Mouse (Mus musculus) intestine, embryonic 16.5 days (tissue): ENCODE data around the gene Otogl. TPM values are rescaled to one million over a fixed set of nuclear protein-coding genes. Genes with fewer than 3 reads are reported as not detected.

Experiments used
- ATAC-seq: fragments of 200-750 bp; cut with Nextera tagmentation; 2 replicates; pipeline ENCODE4 v1.8.0; 2017; ENCODE audit warnings: moderate TSS enrichment, moderate library complexity
- H3K27ac ChIP-seq: fragments of 300-500 bp; sonication (generic); 2 replicates; pipeline ENCODE4 v1.5.1; 2014; ENCODE audit warnings: mild to moderate bottlenecking, low read length
- H3K27me3 ChIP-seq: fragments of 300-500 bp; sonication (generic); replicated peaks from 2 replicates; pipeline ENCODE4 v1.6.1; 2014; ENCODE audit warnings: low read length, control low read depth, mixed read lengths; ENCODE audit not compliant: control insufficient read depth, insufficient read depth
- H3K36me3 ChIP-seq: fragments of 300-500 bp; sonication (generic); 2 replicates; pipeline ENCODE4 v1.6.1; 2014; ENCODE audit warnings: low read length, control low read depth; ENCODE audit not compliant: control insufficient read depth, insufficient read depth
- H3K4me1 ChIP-seq: fragments of 300-500 bp; sonication (generic); 2 replicates; pipeline ENCODE4 v1.6.1; 2014; ENCODE audit warnings: low read length, control low read depth, mixed read lengths; ENCODE audit not compliant: control insufficient read depth, insufficient read depth
- H3K4me2 ChIP-seq: fragments of 300-500 bp; sonication (generic); 2 replicates; pipeline ENCODE4 v1.6.1; 2014; ENCODE audit warnings: low read depth, low read length, control low read depth
- H3K4me3 ChIP-seq: fragments of 300-500 bp; sonication (generic); 2 replicates; pipeline ENCODE4 v1.5.1; 2014; ENCODE audit warnings: mild to moderate bottlenecking, low read length
- H3K9ac ChIP-seq: fragments of 300-500 bp; sonication (generic); 2 replicates; pipeline ENCODE4 v1.6.1; 2014; ENCODE audit warnings: low read depth, low read length
- H3K9me3 ChIP-seq: fragments of 300-500 bp; sonication (generic); 2 replicates; pipeline ENCODE4 v1.6.1; 2016; ENCODE audit warnings: low read length, control low read depth; ENCODE audit not compliant: control insufficient read depth
- WGBS: fragments of 180-500 bp; shearing (Covaris S2); extraction: QIAGEN DNeasy Blood & Tissue Kit; methylation state at CpG from one replicate; pipeline ENCODE4 v1.1.7; 2014; 5-methylcytosine and 5-hydroxymethylcytosine counted together
- polyA plus RNA-seq: library from polyadenylated mRNA; unstranded; fragments of >200 nt; fragmentation: Nextera tagmentation; extraction: Ambion mirVana; gene quantifications from 2 replicates; pipeline ENCODE4 v1.2.1, GENCODE M21; 2015

Otogl gene
- polyA plus RNA-seq = 0.02 TPM in 2 replicates

DNA sequence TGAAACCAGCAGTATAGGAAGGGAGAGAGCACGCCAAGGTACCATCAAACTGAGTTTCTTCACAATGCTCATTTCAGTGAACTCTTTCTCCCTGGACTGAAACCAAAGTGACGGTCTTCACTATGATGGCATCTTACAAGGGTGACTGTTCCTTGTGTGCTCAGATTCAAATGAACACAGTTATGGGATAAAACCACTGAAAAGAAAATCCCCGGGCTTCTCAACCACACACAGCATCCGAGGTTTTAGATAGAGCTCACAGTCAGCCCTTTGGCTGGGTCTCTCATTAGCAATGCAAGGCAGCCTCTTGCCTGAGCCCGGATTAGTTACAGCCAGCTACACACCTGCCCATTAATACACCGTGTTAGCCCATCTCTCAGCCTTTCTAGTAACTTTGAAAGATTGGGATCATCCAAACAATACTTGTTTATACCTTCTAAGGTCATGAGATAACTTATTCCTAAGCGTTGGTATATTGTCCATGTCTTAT is at the start of gene Otogl:
Gene Otogl, minus strand, starts transcription at position 51 of the 490 bp plus-strand sequence.
- no peak for ATAC-seq
- no peak within 1 kb of the TSS for H3K27ac ChIP-seq
- 62% methylated on average over 7 of the region's 7 CpGs for WGBS

DNA sequence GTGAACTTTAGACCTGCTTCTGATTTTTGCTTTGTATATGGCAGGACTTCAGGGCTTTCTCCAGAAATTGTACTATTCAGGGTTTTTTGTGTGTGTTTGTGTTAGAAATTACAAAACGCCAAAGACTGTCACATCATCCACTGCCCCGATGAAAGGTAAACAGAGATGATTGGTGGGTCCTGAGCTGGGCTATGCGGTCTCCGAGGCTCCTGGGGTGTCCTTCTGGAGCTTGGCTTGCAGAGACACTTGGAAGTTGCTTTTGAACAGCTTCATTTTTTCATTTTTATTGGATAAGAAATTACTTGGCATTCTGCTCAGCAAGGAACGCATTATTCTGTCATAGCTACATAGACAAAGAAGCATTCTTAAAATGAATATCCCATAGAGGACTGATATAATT is 44.7 kb upstream of the Otogl start:
- H3K27me3 ChIP-seq = no peaks in the 10 kb centered on the region
- no peak overlapping the region for H3K9ac ChIP-seq
- no peak overlapping the region for H3K4me3 ChIP-seq
- H3K4me2 ChIP-seq = no peak overlapping the region
- 58% methylated on average over 5 of the region's 5 CpGs for WGBS
- no peak for ATAC-seq
- H3K9me3 ChIP-seq = no peaks in the 10 kb centered on the region
- no peaks in the 10 kb centered on the region for H3K4me1 ChIP-seq
- no peak overlapping the region for H3K27ac ChIP-seq
- H3K36me3 ChIP-seq = no peaks in the 10 kb centered on the region

More for the DNA sequence above, at the start of gene Otogl:
- no peaks in the 10 kb centered on the region for H3K27me3 ChIP-seq
- no peaks in the 10 kb centered on the region for H3K36me3 ChIP-seq
- H3K9ac ChIP-seq = no peak within 1 kb of the TSS
- H3K4me2 ChIP-seq = no peak within 1 kb of the TSS
- no peaks in the 10 kb centered on the region for H3K9me3 ChIP-seq
- no peaks in the 10 kb centered on the region for H3K4me1 ChIP-seq
- H3K4me3 ChIP-seq = no peak within 1 kb of the TSS

DNA sequence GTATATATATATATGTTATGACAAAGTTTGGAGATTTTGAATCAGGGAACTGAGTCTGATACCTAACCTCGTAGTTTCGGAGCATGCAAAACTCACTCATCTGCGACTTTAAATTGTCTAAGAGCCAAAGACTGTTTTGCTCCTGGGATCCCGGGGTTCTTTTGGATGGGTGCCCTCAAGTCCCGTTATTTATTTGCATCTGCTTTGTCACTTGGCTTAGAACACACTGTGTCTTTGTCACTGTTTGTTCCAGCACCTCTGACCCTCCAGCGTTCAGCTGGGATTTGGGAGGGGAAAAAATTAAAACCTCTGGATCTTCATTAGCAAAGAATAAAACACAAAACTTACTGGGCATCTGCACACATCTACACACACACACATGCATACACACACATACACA is 42.5 kb upstream of the Otogl start:
- H3K9ac ChIP-seq = no peak overlapping the region
- H3K27me3 ChIP-seq = no peaks in the 10 kb centered on the region
- H3K4me1 ChIP-seq = no peaks in the 10 kb centered on the region
- H3K36me3 ChIP-seq = no peaks in the 10 kb centered on the region
- no peak overlapping the region for H3K4me3 ChIP-seq
- WGBS = 64% methylated on average over 6 of the region's 6 CpGs
- ATAC-seq = no peak
- H3K27ac ChIP-seq = no peak overlapping the region
- H3K4me2 ChIP-seq = no peak overlapping the region
- no peaks in the 10 kb centered on the region for H3K9me3 ChIP-seq

DNA sequence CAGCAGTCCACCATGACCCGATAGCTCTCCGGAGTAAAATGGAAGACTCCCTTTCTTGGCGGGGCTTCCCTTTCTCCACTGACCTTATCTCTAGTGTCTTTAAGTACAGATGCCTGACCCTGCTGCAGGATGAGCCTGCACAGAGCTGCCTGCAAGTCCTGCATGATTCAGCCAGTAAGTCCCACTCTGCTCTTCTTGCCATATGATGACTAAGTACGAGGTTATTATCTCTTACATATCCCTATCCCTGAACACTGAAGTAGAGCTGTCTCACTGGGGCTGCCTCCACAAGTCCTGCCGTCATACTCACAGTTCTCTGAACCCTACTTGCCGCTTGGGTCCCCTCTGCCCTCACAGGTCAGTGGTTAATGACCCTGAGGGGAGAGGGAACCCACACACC is 39.7 kb upstream of the Otogl start:
- ATAC-seq = no peak
- Histone ChIP-seq H3K4me1 (no peaks in the 10 kb centered on the region), H3K27me3 (no peaks in the 10 kb centered on the region), H3K9ac (no peak overlapping the region), H3K27ac (no peak overlapping the region), H3K4me3 (no peak overlapping the region), H3K36me3 (no peaks in the 10 kb centered on the region), H3K9me3 (no peaks in the 10 kb centered on the region), H3K4me2 (no peak overlapping the region)
- 88% methylated on average over 6 of the region's 6 CpGs for WGBS

DNA sequence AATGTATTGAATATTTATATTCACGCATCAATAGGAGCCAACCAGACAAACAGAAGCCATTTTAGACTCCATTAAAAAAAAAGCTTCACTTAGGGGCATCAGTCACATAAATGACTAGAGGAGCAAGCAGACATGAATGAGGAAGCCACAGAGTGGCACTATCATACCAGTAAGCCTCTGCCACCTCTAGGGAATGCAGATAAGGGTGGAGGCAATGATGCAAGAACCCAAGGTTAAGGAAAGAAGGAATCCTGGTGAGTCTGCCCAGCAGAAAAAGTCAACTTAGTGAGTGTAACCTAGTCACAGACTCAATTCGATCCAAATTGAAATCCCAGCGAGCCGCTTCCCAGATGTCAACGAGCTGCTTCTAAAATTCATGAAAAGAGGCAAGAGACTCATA is 38.0 kb upstream of the Otogl start:
- Histone ChIP-seq H3K4me1 (no peaks in the 10 kb centered on the region), H3K36me3 (no peaks in the 10 kb centered on the region), H3K27ac (no peak overlapping the region), H3K27me3 (no peaks in the 10 kb centered on the region), H3K9ac (no peak overlapping the region), H3K4me3 (no peak overlapping the region), H3K9me3 (no peaks in the 10 kb centered on the region), H3K4me2 (no peak overlapping the region)
- ATAC-seq = 0 out of 2 replicates have a peak, but pooled peaks have one; percentile 33
- WGBS = 92% methylated on average over 5 of the region's 5 CpGs

DNA sequence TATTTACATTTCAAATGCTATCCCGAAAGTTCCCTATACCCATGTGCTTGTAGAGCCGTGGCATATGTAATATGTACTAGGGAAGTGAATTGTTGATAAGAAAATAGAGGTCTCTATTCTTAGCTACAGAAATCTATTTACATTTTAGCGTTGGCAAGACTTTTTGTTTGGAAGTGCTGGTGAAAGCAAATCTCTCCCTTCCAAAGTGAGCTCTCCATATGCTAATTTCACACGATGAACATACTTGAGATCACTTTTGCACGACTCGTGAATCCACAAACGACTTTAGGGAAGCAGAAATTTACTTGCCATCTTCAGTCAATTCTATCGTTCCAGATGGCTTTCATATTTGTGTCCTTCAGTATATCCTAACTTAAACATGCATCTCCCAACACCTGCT is 36.7 kb upstream of the Otogl start:
- H3K4me2 ChIP-seq = no peak overlapping the region
- no peaks in the 10 kb centered on the region for H3K36me3 ChIP-seq
- no peak for ATAC-seq
- H3K4me1 ChIP-seq = no peaks in the 10 kb centered on the region
- H3K27ac ChIP-seq = no peak overlapping the region
- 65% methylated on average over 8 of the region's 8 CpGs for WGBS
- no peaks in the 10 kb centered on the region for H3K27me3 ChIP-seq
- H3K9me3 ChIP-seq = no peaks in the 10 kb centered on the region
- no peak overlapping the region for H3K4me3 ChIP-seq
- H3K9ac ChIP-seq = no peak overlapping the region

DNA sequence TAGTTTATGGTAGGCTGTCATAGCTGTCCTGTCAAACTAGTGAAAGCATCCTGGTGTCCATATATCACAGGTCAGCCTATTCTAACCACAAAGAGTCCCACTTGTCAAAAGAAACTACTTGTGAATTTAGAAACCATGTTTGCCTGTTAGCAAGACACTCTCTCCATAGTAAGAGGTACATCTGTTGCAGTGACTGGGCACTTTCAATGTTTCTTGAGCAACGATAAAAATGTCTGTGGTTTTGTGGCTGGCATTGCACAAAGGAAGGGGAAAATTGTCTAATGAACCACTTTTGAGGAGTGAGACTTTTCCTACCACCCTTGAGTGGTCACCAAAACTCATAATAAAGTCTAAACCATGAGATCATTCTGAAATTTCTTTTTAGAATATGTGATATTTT is 36.1 kb upstream of the Otogl start:
- Histone ChIP-seq H3K4me3 (no peak overlapping the region), H3K4me2 (no peak overlapping the region), H3K27me3 (no peaks in the 10 kb centered on the region), H3K36me3 (no peaks in the 10 kb centered on the region), H3K9ac (no peak overlapping the region), H3K9me3 (no peaks in the 10 kb centered on the region), H3K27ac (no peak overlapping the region), H3K4me1 (no peaks in the 10 kb centered on the region)
- 76% methylated on average over 1 of the region's 1 CpGs for WGBS
- no peak for ATAC-seq

DNA sequence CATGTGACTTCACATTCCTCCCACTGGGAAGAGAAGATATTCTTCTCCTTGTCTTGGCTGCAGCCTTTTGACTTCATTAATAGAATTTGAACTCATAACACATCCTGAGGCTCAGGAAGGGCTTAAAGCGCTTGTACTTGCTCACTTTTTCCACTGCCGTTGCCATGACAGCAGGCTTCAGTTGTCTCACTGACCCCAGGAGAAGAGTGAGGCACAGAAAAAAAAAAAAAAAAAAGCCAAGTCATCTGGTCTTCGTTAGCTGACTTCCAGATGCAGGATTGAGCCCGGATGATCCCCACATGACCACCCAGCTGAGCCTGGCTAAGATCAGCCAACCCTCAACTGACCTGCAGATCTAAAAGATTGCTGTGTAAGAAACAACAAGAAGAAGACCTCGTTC is 34.4 kb upstream of the Otogl start:
- H3K27ac ChIP-seq = no peak overlapping the region
- H3K36me3 ChIP-seq = no peaks in the 10 kb centered on the region
- H3K4me2 ChIP-seq = no peak overlapping the region
- 46% methylated on average over 5 of the region's 5 CpGs for WGBS
- no peak overlapping the region for H3K9ac ChIP-seq
- H3K4me3 ChIP-seq = no peak overlapping the region
- H3K27me3 ChIP-seq = no peaks in the 10 kb centered on the region
- no peaks in the 10 kb centered on the region for H3K9me3 ChIP-seq
- ATAC-seq = no peak
- H3K4me1 ChIP-seq = no peaks in the 10 kb centered on the region; the same call in 1 of the 2 replicates

DNA sequence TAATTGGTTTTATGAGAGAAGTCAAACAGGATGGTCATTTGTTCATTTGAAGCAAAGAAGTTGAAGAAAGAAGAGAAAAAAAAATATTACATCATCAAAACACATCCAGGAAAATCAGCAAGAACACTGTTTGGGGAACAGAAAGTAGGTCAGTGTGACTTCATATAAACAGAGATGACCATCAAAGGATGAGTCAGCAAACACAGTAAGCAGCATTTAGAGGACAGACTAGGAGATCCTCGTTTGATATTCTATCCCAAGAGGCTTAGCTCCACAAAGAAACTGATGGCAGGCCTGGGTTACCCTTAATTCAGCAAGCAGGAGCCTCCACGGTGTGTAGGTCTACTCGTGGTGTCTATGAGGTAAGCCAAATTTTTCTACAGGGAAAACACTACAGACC is 31.9 kb upstream of the Otogl start:
- Histone ChIP-seq H3K36me3 (no peaks in the 10 kb centered on the region), H3K27ac (no peak overlapping the region), H3K27me3 (no peaks in the 10 kb centered on the region), H3K4me1 (peaks cover 4% of the 10 kb centered on the region; the same call in 1 of the 2 replicates), H3K4me2 (no peak overlapping the region), H3K4me3 (no peak overlapping the region), H3K9ac (no peak overlapping the region), H3K9me3 (no peaks in the 10 kb centered on the region)
- ATAC-seq = no peak
- 70% methylated on average over 3 of the region's 3 CpGs for WGBS

DNA sequence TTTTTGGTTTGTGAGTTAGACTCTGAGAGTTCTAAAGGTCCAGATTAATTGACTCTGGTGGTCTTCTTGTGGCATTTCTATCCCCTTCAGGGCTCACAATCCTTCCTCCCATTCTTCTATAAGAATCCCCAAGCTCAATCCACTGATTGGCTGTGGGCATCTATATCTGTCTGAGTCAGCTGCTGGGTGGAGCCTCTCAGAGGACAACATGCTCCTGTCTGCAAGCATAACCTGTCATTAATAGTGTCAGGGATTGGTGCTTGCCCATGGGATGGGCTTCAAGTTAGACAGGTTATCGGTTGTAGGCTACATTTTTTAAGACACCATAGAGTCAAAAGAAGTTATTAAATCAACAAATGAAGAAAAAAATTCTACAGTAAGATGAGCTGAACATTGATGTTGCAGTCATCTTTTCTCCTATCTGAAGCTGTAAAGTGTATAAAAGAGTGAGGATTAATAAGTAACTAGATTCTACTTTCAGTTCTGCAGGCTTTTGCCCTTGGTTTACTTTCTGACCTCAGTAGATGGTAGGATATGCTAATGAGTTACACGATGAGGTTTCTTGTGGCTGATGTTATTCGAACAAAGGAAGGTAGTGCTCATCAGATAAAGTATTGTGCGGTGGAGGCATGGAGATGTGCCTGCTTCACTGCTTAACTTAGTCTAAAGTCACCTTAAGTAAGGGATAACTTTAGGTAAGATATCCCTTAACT is 29.4 kb upstream of the Otogl start:
- H3K4me2 ChIP-seq = no peak overlapping the region
- H3K27ac ChIP-seq = no peak overlapping the region
- H3K36me3 ChIP-seq = no peaks in the 10 kb centered on the region
- no peaks in the 10 kb centered on the region for H3K27me3 ChIP-seq
- peak; percentile 93 for ATAC-seq
- H3K9ac ChIP-seq = no peak overlapping the region
- H3K4me3 ChIP-seq = no peak overlapping the region
- H3K4me1 ChIP-seq = peaks cover 4% of the 10 kb centered on the region; the same call in 1 of the 2 replicates
- no peaks in the 10 kb centered on the region for H3K9me3 ChIP-seq
- 66% methylated on average over 4 of the region's 4 CpGs for WGBS
